Mouse (Mus musculus): ENCODE measurements around the gene Slc48a1. TPM values are rescaled to one million over a fixed set of nuclear protein-coding genes. Genes with fewer than 3 reads are reported as not detected.

The Slc48a1 gene
- 34.2 and 36.6 TPM in 2 replicates for polyA plus RNA-seq (2016; fragmentation: Nextera tagmentation; extraction: Ambion mirVana)

DNA sequence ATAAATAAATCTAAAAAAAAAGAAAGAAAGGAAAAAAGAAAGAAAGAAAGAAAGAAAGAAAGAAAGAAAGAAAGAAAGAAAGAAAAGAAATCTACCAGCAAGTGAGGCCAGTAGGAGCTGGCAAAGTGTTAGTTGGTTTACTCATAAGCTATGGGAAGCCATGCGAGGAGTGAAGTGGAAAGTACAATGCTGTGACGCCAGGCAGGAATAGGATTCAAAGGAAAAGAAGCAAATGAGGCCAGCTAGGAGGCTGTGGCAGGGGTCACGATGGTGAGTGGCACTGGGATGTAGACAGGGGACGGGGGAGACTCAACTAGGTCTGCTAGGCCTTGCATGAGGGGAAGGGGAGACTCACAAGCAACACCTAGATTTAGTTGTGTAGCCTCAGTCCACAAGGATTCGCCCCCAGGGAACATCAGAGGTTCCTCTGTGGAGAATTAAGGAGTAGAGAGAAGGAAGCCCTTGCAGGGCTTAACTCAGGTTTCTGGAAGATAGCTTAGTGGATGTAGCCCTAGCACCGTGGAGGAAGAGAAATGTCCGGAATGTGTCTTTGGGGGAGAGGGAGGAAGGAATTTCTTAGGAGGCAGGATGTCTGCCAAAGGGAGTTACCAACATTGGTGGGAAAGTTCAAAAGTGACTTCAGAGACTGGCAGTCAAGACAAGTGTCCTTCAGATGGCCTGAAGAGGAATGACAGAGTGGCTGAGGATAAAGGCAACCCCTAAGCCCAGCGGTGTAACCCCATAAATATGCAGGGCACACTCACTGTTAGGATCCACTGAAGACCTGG is at the start of gene Slc48a1:
Gene Slc48a1 (plus strand): TSS at position 210 of the 788 bp plus-strand sequence.
- no peak within 1 kb of the TSS for H3K27ac ChIP-seq
- no peaks in the 10 kb centered on the region for H3K9me3 ChIP-seq
- no peak for ATAC-seq (ENCODE audit: insufficient number of reproducible peaks, insufficient read depth, low FRiP score, low TSS enrichment, low read depth)
- no peaks in the 10 kb centered on the region for H3K36me3 ChIP-seq
- 0 out of 2 replicates have a peak, but pooled peaks cover 3% of the 10 kb centered on the region for H3K27me3 ChIP-seq
- peaks cover 55% of the 10 kb centered on the region for H3K4me1 ChIP-seq (replicated peaks)
- no peak within 1 kb of the TSS for H3K4me3 ChIP-seq (replicated peaks)
- 72% methylated on average over 8 of the region's 8 CpGs for WGBS
- H3K9ac ChIP-seq (replicated peaks), result no peak within 1 kb of the TSS
- H3K4me2 ChIP-seq, result no peak within 1 kb of the TSS

DNA sequence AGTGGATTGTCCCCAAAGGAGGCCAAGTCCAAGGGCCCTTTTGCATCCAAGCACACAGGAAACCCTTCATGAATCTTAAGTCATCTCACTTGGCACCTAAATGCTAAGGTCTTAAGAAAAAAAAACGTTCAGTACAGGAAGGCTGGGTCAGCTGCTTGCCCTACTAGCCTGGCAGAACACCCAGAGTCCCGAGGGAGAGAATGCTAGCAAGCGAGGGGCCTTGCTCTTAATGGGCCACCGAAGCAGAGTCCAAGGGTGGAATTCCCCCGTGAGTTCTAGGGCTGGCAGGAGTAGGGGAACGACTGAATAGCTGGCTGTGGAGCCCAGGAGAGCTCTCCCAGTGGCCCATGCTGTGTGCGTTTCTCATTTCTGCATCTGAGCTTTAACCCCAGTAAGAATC is 49.5 kb upstream of the Slc48a1 start:
- Histone ChIP-seq H3K9me3 (no peaks in the 10 kb centered on the region), H3K9ac (replicated peaks) (no peak overlapping the region), H3K4me3 (replicated peaks) (no peak overlapping the region), H3K36me3 (no peaks in the 10 kb centered on the region), H3K4me2 (no peak overlapping the region), H3K4me1 (replicated peaks) (peaks cover 2% of the 10 kb centered on the region; the same call in 1 of the 2 replicates), H3K27me3 (no peaks in the 10 kb centered on the region), H3K27ac (no peak overlapping the region)
- no peak for ATAC-seq (ENCODE audit: insufficient number of reproducible peaks, insufficient read depth, low FRiP score, low TSS enrichment, low read depth)
- WGBS, result 70% methylated on average over 7 of the region's 7 CpGs

DNA sequence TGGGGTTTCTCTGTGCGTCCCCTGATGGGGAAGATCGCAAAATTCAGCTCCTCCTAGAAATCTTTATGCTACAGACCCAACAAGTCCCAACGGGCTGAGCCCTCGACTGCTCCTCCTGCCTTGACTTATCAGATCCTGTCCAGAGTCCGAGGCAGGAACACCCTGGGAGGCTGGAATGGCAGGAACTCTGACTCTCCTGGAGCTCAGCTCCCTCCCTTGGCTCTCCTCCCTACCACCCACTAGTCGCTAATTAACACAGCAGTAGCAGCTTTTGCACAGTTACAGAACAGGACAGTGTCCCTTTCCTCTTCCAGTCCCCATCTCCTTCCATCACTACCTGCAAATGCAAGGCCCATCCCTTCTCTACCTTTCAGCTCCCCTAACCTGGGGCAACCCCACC is 48.0 kb upstream of the Slc48a1 start:
- ATAC-seq (ENCODE audit: insufficient number of reproducible peaks, insufficient read depth, low FRiP score, low TSS enrichment, low read depth), result no peak
- H3K9me3 ChIP-seq, result no peaks in the 10 kb centered on the region
- no peaks in the 10 kb centered on the region for H3K27me3 ChIP-seq
- H3K4me2 ChIP-seq, result no peak overlapping the region
- no peak overlapping the region for H3K27ac ChIP-seq
- no peak overlapping the region for H3K9ac ChIP-seq (replicated peaks)
- no peaks in the 10 kb centered on the region for H3K36me3 ChIP-seq
- 57% methylated on average over 6 of the region's 6 CpGs for WGBS
- no peak overlapping the region for H3K4me3 ChIP-seq (replicated peaks)
- peaks cover 2% of the 10 kb centered on the region; the same call in 1 of the 2 replicates for H3K4me1 ChIP-seq (replicated peaks)

DNA sequence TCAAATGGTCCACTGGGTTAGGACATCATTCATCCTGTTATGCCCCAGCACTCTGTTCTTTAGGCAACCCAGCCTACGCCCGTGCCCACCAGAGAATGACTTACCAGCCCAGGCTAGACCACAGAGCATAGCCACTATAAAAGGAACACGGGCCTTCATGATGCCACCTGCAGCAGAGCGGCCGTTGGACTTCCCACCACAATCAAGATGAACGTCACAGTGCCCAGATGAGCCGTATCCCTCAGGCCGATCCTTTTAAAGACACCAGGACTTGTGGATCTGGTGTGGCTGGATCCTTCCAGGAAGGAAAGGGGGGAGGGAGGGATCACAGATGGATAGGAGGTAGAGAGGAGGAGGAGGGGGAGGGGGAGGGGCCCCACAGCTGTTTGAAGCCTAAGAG is 47.2 kb upstream of the Slc48a1 start, which contains the start of gene Endou:
Gene Endou (minus strand): TSS at position 229 of the 400 bp plus-strand sequence.
- Histone ChIP-seq H3K4me2 (no peak within 1 kb of the TSS), H3K9ac (replicated peaks) (no peak within 1 kb of the TSS), H3K4me3 (replicated peaks) (no peak within 1 kb of the TSS), H3K4me1 (replicated peaks) (peaks cover 2% of the 10 kb centered on the region; the same call in 1 of the 2 replicates), H3K36me3 (no peaks in the 10 kb centered on the region), H3K27me3 (no peaks in the 10 kb centered on the region), H3K9me3 (no peaks in the 10 kb centered on the region), H3K27ac (no peak within 1 kb of the TSS)
- WGBS, result 86% methylated on average over 8 of the region's 8 CpGs
- ATAC-seq (ENCODE audit: insufficient number of reproducible peaks, insufficient read depth, low FRiP score, low TSS enrichment, low read depth), result no peak

DNA sequence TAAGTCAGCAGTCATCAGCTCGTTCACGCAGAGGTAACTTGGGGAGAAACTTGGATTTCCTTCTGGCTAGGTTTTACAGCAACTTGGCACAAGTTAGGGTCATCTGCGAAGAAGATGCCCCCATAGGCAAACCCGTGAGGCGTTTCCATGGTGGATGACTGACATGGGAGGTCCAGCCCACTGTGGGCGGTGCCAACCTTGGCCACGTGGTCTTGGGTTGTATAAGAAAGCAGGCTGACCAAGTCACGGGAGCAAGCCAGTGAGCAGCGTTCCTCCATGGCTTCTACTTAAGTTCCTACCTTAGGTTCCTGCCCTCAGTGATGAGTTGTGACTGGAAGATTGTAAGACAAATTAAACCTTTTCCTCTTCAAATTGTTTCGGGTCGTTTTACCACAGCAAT is 46.3 kb upstream of the Slc48a1 start:
- H3K4me1 ChIP-seq (replicated peaks), result peaks cover 2% of the 10 kb centered on the region; the same call in 1 of the 2 replicates
- no peak overlapping the region for H3K27ac ChIP-seq
- WGBS, result 85% methylated on average over 11 of the region's 11 CpGs
- H3K27me3 ChIP-seq, result no peaks in the 10 kb centered on the region
- no peaks in the 10 kb centered on the region for H3K9me3 ChIP-seq
- no peaks in the 10 kb centered on the region for H3K36me3 ChIP-seq
- no peak overlapping the region for H3K4me3 ChIP-seq (replicated peaks)
- H3K9ac ChIP-seq (replicated peaks), result no peak overlapping the region
- H3K4me2 ChIP-seq, result no peak overlapping the region
- no peak for ATAC-seq (ENCODE audit: insufficient number of reproducible peaks, insufficient read depth, low FRiP score, low TSS enrichment, low read depth)

DNA sequence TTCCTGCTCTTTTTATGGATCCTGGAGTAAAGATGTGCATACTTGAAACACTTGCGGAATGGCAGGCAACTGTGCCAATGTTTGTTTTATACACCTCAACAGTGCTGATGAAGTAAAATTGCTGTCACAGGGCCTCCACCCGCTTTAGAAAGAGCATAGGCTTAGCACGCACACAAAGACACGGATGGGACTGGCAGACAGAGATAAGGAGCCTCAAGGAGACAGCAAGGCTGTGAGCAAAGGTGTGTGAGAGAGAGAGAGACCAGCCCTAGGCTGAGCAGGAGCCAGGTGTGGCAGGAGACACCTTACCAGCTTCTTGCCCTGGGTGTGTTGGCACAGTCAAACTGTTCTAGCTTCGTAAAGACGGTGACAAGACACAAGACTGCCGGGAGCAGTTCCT is 39.4 kb upstream of the Slc48a1 start:
- no peak overlapping the region for H3K4me2 ChIP-seq
- no peak overlapping the region for H3K27ac ChIP-seq
- no peaks in the 10 kb centered on the region; the same call in 1 of the 2 replicates for H3K4me1 ChIP-seq (replicated peaks)
- 90% methylated on average over 7 of the region's 7 CpGs for WGBS
- no peaks in the 10 kb centered on the region for H3K36me3 ChIP-seq
- H3K27me3 ChIP-seq, result no peaks in the 10 kb centered on the region; the same call in 1 of the 2 replicates
- ATAC-seq (ENCODE audit: insufficient number of reproducible peaks, insufficient read depth, low FRiP score, low TSS enrichment, low read depth), result no peak
- no peak overlapping the region for H3K9ac ChIP-seq (replicated peaks)
- H3K9me3 ChIP-seq, result 0 out of 2 replicates have a peak, but pooled peaks cover 3% of the 10 kb centered on the region
- no peak overlapping the region for H3K4me3 ChIP-seq (replicated peaks)

DNA sequence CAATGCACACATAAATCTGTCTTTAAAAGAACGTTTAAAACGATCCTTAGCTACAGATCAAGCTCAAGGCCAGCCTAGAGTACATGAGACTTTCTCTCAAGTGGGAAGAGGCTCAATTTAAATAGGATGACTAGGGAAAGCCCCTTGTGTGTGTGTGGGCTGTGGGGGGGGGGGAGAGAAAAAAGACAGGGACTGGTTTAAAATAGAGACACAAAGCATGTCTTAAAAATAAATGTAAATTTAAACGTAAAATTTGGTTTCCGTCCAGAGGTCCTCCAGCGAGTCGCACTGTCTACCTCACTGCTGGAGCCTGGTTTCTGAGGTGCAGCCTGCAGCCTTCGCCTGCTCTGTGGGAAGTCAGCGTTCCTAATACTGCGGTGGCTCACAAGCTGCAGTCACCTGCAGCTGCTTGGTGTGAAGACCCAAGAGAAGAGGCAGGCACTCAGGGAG is 38.0 kb upstream of the Slc48a1 start:
- Histone ChIP-seq H3K4me3 (replicated peaks) (no peak overlapping the region), H3K4me2 (no peak overlapping the region), H3K9ac (replicated peaks) (no peak overlapping the region), H3K4me1 (replicated peaks) (peaks cover 10% of the 10 kb centered on the region), H3K9me3 (0 out of 2 replicates have a peak, but pooled peaks cover 3% of the 10 kb centered on the region), H3K27ac (no peak overlapping the region), H3K27me3 (no peaks in the 10 kb centered on the region; the same call in 1 of the 2 replicates), H3K36me3 (no peaks in the 10 kb centered on the region)
- ATAC-seq (ENCODE audit: insufficient number of reproducible peaks, insufficient read depth, low FRiP score, low TSS enrichment, low read depth), result no peak
- 83% methylated on average over 9 of the region's 9 CpGs for WGBS

DNA sequence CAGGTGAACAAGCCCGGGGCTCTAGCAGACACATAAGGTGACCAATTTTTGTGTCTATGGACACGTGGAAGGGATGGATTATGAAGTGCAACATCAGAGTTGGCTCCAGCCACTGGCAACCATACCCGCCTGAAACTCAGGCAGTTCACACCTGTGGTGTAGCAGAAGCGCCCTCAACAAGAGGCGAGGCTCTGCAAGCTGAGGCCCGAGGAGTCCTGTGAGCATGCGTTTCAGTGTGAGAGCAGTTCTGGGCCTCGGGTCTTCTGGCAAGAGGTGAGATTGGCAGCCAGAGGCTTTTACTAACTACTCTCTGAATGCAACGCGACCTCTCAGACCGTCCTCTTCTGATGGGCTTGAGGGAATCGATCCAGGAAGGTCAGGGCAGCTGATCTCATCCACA is 36.7 kb upstream of the Slc48a1 start:
- no peaks in the 10 kb centered on the region for H3K36me3 ChIP-seq
- H3K4me2 ChIP-seq, result no peak overlapping the region
- H3K4me3 ChIP-seq (replicated peaks), result no peak overlapping the region
- no peak overlapping the region for H3K27ac ChIP-seq
- H3K27me3 ChIP-seq, result no peaks in the 10 kb centered on the region; the same call in 1 of the 2 replicates
- 71% methylated on average over 12 of the region's 12 CpGs for WGBS
- peaks cover 14% of the 10 kb centered on the region for H3K4me1 ChIP-seq (replicated peaks)
- no peak for ATAC-seq (ENCODE audit: insufficient number of reproducible peaks, insufficient read depth, low FRiP score, low TSS enrichment, low read depth)
- H3K9ac ChIP-seq (replicated peaks), result no peak overlapping the region
- 0 out of 2 replicates have a peak, but pooled peaks cover 3% of the 10 kb centered on the region for H3K9me3 ChIP-seq

DNA sequence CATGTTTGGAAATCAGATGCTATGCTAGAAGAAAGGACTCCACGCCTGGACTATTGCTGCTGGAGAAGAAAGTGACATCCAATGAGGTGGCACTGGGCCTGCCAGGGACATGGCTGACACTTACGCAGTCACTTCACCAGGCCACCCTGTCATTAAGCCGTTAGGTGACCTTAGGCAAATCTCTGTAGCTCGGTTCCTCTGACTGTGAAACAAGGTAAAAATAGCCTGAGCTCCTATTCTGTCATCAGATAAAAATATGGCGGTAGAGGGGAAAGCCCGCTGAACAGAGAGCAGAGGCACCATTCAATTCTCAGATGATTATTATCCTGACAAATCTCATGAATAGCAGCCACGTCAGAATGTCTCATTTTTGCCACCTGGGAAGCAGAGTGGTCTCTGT is 36.2 kb upstream of the Slc48a1 start:
- H3K36me3 ChIP-seq, result no peaks in the 10 kb centered on the region
- H3K9ac ChIP-seq (replicated peaks), result no peak overlapping the region
- ATAC-seq (ENCODE audit: insufficient number of reproducible peaks, insufficient read depth, low FRiP score, low TSS enrichment, low read depth), result no peak
- H3K4me2 ChIP-seq, result no peak overlapping the region
- no peak overlapping the region for H3K27ac ChIP-seq
- H3K4me3 ChIP-seq (replicated peaks), result no peak overlapping the region
- no peaks in the 10 kb centered on the region; the same call in 1 of the 2 replicates for H3K27me3 ChIP-seq
- 0 out of 2 replicates have a peak, but pooled peaks cover 3% of the 10 kb centered on the region for H3K9me3 ChIP-seq
- peaks cover 14% of the 10 kb centered on the region for H3K4me1 ChIP-seq (replicated peaks)
- 58% methylated on average over 7 of the region's 7 CpGs for WGBS

DNA sequence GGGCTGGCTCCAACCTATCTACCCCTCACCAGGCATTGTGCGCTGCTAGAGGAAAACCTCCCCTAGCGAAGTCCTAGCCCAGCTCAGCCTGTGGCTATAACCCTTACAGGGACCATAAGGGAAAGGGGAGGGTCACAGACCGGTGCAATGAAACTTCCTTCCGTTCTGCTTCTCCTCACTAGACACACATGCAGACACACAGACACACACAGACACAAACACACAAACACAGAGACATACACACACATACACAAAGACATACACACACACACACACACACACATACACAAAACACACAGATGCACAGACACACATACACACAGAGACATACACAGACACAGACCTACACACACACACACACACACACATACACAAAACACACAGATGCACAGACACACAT is 35.7 kb upstream of the Slc48a1 start:
- no peak for ATAC-seq (ENCODE audit: insufficient number of reproducible peaks, insufficient read depth, low FRiP score, low TSS enrichment, low read depth)
- Histone ChIP-seq H3K4me2 (no peak overlapping the region), H3K36me3 (no peaks in the 10 kb centered on the region), H3K27me3 (no peaks in the 10 kb centered on the region; the same call in 1 of the 2 replicates), H3K4me1 (replicated peaks) (peaks cover 14% of the 10 kb centered on the region), H3K9ac (replicated peaks) (no peak overlapping the region), H3K4me3 (replicated peaks) (no peak overlapping the region), H3K9me3 (0 out of 2 replicates have a peak, but pooled peaks cover under 1% of the 10 kb centered on the region), H3K27ac (no peak overlapping the region)
- WGBS, result 64% methylated on average over 4 of the region's 4 CpGs

DNA sequence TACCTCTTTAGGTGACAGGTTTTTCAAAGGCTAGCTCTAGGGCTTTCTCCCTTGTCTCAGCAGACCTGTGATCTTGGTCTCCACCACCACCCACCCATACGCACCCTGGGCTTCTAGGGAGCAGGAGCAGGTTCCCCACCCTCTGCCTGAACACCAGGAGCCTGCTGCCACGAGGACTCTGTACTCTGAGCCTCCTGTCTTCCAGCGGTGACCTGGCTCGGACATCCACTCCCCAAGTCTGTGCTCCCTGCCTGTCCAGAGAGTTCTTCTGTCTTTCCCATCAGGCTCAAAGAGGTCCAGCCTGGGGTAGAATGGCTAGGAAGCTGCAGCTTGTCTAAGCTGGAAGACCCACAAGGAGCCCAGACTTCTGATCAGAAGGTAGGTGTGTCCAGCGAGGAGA is 35.1 kb upstream of the Slc48a1 start:
- Histone ChIP-seq H3K4me3 (replicated peaks) (no peak overlapping the region), H3K36me3 (no peaks in the 10 kb centered on the region), H3K4me2 (no peak overlapping the region), H3K4me1 (replicated peaks) (peaks cover 14% of the 10 kb centered on the region), H3K27me3 (no peaks in the 10 kb centered on the region; the same call in 1 of the 2 replicates), H3K9me3 (no peaks in the 10 kb centered on the region), H3K9ac (replicated peaks) (no peak overlapping the region), H3K27ac (no peak overlapping the region)
- 83% methylated on average over 5 of the region's 5 CpGs for WGBS
- no peak for ATAC-seq (ENCODE audit: insufficient number of reproducible peaks, insufficient read depth, low FRiP score, low TSS enrichment, low read depth)

All from limb, embryonic 12.5 days (tissue).